Mouse (Mus musculus): ENCODE measurements around the gene Apbb2.

The Apbb2 gene

GRCm38 (mm10) chr5:66412821-66413220, 205.8 kb downstream of the Apbb2 start:
- DNase-seq = no peak

- DNase-seq = no peak
These were observed 210.0 kb downstream of the Apbb2 start for GRCm38 (mm10) chr5:66408546-66408945.

GRCm38 (mm10) chr5:66407948-66408347, 210.6 kb downstream of the Apbb2 start:
- DNase-seq = no peak

- no peak for DNase-seq
These were observed 212.2 kb downstream of the Apbb2 start for GRCm38 (mm10) chr5:66406431-66406830.

GRCm38 (mm10) chr5:66405731-66406399, 212.7 kb downstream of the Apbb2 start:
- no peak for DNase-seq

- no peak for DNase-seq
These were observed 213.3 kb downstream of the Apbb2 start for GRCm38 (mm10) chr5:66405305-66405704.

GRCm38 (mm10) chr5:66400563-66400962, 218.0 kb downstream of the Apbb2 start:
- no peak for DNase-seq

GRCm38 (mm10) chr5:66399264-66399620, 219.3 kb downstream of the Apbb2 start:
- DNase-seq = no peak

GRCm38 (mm10) chr5:66398530-66399263, 219.9 kb downstream of the Apbb2 start:
- no peak for DNase-seq

- DNase-seq = no peak
These were observed 224.7 kb downstream of the Apbb2 start for GRCm38 (mm10) chr5:66393767-66394446.

- DNase-seq = no peak
These were observed 225.6 kb downstream of the Apbb2 start for GRCm38 (mm10) chr5:66392861-66393529.

GRCm38 (mm10) chr5:66391771-66392170, 226.8 kb downstream of the Apbb2 start:
- DNase-seq = no peak

- DNase-seq = no peak
These were observed 227.3 kb downstream of the Apbb2 start for GRCm38 (mm10) chr5:66391299-66391698.

- DNase-seq = no peak
These were observed 228.0 kb downstream of the Apbb2 start for GRCm38 (mm10) chr5:66390567-66390966.

GRCm38 (mm10) chr5:66387481-66387880, 231.1 kb downstream of the Apbb2 start:
- DNase-seq = no peak

- DNase-seq = peak in 1 of 2 experiments; percentile 41
These were observed 232.9 kb downstream of the Apbb2 start for GRCm38 (mm10) chr5:66385636-66386035.

GRCm38 (mm10) chr5:66384806-66385446, 233.7 kb downstream of the Apbb2 start:
- DNase-seq = no peak

- DNase-seq = no peak
These were observed 234.5 kb downstream of the Apbb2 start for GRCm38 (mm10) chr5:66384114-66384513.

GRCm38 (mm10) chr5:66382111-66382510, 236.5 kb downstream of the Apbb2 start:
- DNase-seq = no peak

GRCm38 (mm10) chr5:66378968-66379367, 239.6 kb downstream of the Apbb2 start:
- DNase-seq = no peak

GRCm38 (mm10) chr5:66376589-66377270, 241.9 kb downstream of the Apbb2 start:
- DNase-seq = no peak

- no peak for DNase-seq
These were observed 244.2 kb downstream of the Apbb2 start for GRCm38 (mm10) chr5:66374413-66374812.
